Mouse (Mus musculus) mouse trophoblast stem cell (cell line): ENCODE data around the gene Cmtm1.

Experiments used
- in situ Hi-C, 2 experiments: fragments of 300-500 bp; cut with MseI, MboI; formaldehyde crosslinking; loops; 2 replicates in 1 of 2; 3 replicates in 1 of 2; pipeline ENCODE4 v1.15.1; 2025

Gene Cmtm1

GRCm38 (mm10) chr8:104246621-104247020 lies 63.3 kb downstream of the Cmtm1 start:
- in situ Hi-C loops: no loop called here
